Mouse (Mus musculus) neural tube, embryonic 15.5 days (tissue): ENCODE data around the gene Tnk1. TPM values are rescaled to one million over a fixed set of nuclear protein-coding genes. Genes with fewer than 3 reads are reported as not detected.

Experiments used
- ATAC-seq: fragments of 200-750 bp; cut with Nextera tagmentation; 2 replicates; pipeline ENCODE4 v1.8.0; 2017; ENCODE audit warnings: mild to moderate bottlenecking, moderate TSS enrichment, moderate library complexity; ENCODE audit not compliant: low FRiP score
- H3K27ac ChIP-seq: fragments of 300-500 bp; sonication (generic); replicated peaks from 2 replicates; pipeline ENCODE4 v1.5.1; 2015; ENCODE audit warnings: mild to moderate bottlenecking, inconsistent platforms
- H3K27me3 ChIP-seq: fragments of 300-500 bp; sonication (generic); replicated peaks from 2 replicates; pipeline ENCODE4 v1.6.1; 2015; ENCODE audit warnings: inconsistent platforms
- H3K36me3 ChIP-seq: fragments of 300-500 bp; sonication (generic); 2 replicates; pipeline ENCODE4 v1.6.1; 2015; ENCODE audit warnings: inconsistent platforms
- H3K4me1 ChIP-seq: fragments of 300-500 bp; sonication (generic); 2 replicates; pipeline ENCODE4 v1.6.1; 2015; ENCODE audit warnings: inconsistent platforms
- H3K4me2 ChIP-seq: fragments of 300-500 bp; sonication (generic); 2 replicates; pipeline ENCODE4 v1.6.1; 2015; ENCODE audit warnings: inconsistent platforms, mild to moderate bottlenecking, moderate library complexity
- H3K4me3 ChIP-seq: fragments of 300-500 bp; sonication (generic); replicated peaks from 2 replicates; pipeline ENCODE4 v1.5.1; 2015; ENCODE audit warnings: mild to moderate bottlenecking, inconsistent platforms
- H3K9ac ChIP-seq: fragments of 300-500 bp; sonication (generic); replicated peaks from 2 replicates; pipeline ENCODE4 v1.6.1; 2015; ENCODE audit warnings: mild to moderate bottlenecking, inconsistent platforms
- H3K9me3 ChIP-seq: fragments of 300-500 bp; sonication (generic); replicated peaks from 2 replicates; pipeline ENCODE4 v1.6.1; 2016; ENCODE audit warnings: inconsistent platforms
- WGBS: fragments of 180-500 bp; shearing (Covaris S2); methylation state at CpG from one replicate; pipeline ENCODE4 v1.1.7; 2015; ENCODE audit warnings: mixed read lengths; 5-methylcytosine and 5-hydroxymethylcytosine counted together
- polyA plus RNA-seq: library from polyadenylated mRNA; unstranded; fragments of >200 nt; fragmentation: Nextera tagmentation; extraction: Ambion mirVana; gene quantifications from 2 replicates; pipeline ENCODE4 v1.2.1, GENCODE M21; 2015

Tnk1 gene
- polyA plus RNA-seq, 1 experiment from 2014 or later: 0.19 TPM

GRCm38 (mm10) chr11:69854680-69855079 is 3.9 kb downstream of the Tnk1 start:
- no peak overlapping the region for H3K27ac ChIP-seq
- WGBS: 92% methylated on average over 10 of the region's 10 CpGs
- H3K4me3 ChIP-seq: no peak overlapping the region
- no peak overlapping the region for H3K4me2 ChIP-seq
- no peaks in the 10 kb centered on the region for H3K9me3 ChIP-seq
- ATAC-seq: no peak
- H3K4me1 ChIP-seq: peaks cover 10% of the 10 kb centered on the region
- no peak overlapping the region for H3K9ac ChIP-seq
- H3K36me3 ChIP-seq: peaks cover 24% of the 10 kb centered on the region
- peaks cover 20% of the 10 kb centered on the region for H3K27me3 ChIP-seq

GRCm38 (mm10) chr11:69853994-69854393 is 4.5 kb downstream of the Tnk1 start:
- H3K4me3 ChIP-seq: no peak overlapping the region
- H3K36me3 ChIP-seq: peaks cover 31% of the 10 kb centered on the region
- 74% methylated on average over 7 of the region's 7 CpGs for WGBS
- H3K4me2 ChIP-seq: no peak overlapping the region
- no peak for ATAC-seq
- peaks cover 16% of the 10 kb centered on the region for H3K27me3 ChIP-seq
- H3K9me3 ChIP-seq: no peaks in the 10 kb centered on the region
- H3K4me1 ChIP-seq: peaks cover 10% of the 10 kb centered on the region
- H3K27ac ChIP-seq: no peak overlapping the region
- no peak overlapping the region for H3K9ac ChIP-seq

- Histone ChIP-seq H3K27ac (no peak overlapping the region), H3K4me3 (no peak overlapping the region), H3K9me3 (no peaks in the 10 kb centered on the region), H3K4me2 (no peak overlapping the region), H3K9ac (no peak overlapping the region), H3K4me1 (peaks cover 31% of the 10 kb centered on the region), H3K27me3 (no peaks in the 10 kb centered on the region), H3K36me3 (peaks cover 40% of the 10 kb centered on the region)
- no peak for ATAC-seq
- 73% methylated on average over 8 of the region's 8 CpGs for WGBS
Observed at GRCm38 (mm10) chr11:69850754-69851153, 7.8 kb downstream of the Tnk1 start.

GRCm38 (mm10) chr11:69849884-69850283 is 8.6 kb downstream of the Tnk1 start:
- no peaks in the 10 kb centered on the region for H3K27me3 ChIP-seq
- H3K9me3 ChIP-seq: no peaks in the 10 kb centered on the region
- no peak overlapping the region for H3K4me2 ChIP-seq
- H3K36me3 ChIP-seq: peaks cover 40% of the 10 kb centered on the region
- H3K4me1 ChIP-seq: peaks cover 33% of the 10 kb centered on the region
- H3K27ac ChIP-seq: no peak overlapping the region
- no peak overlapping the region for H3K9ac ChIP-seq
- no peak overlapping the region for H3K4me3 ChIP-seq
- WGBS: 92% methylated on average over 15 of the region's 15 CpGs
- ATAC-seq: no peak

GRCm38 (mm10) chr11:69849128-69849527 is 9.4 kb downstream of the Tnk1 start:
- Histone ChIP-seq H3K4me2 (no peak overlapping the region), H3K27ac (no peak overlapping the region), H3K36me3 (peaks cover 40% of the 10 kb centered on the region), H3K9ac (no peak overlapping the region), H3K9me3 (no peaks in the 10 kb centered on the region), H3K4me1 (peaks cover 33% of the 10 kb centered on the region), H3K4me3 (no peak overlapping the region), H3K27me3 (no peaks in the 10 kb centered on the region)
- ATAC-seq: no peak
- WGBS: 90% methylated on average over 9 of the region's 9 CpGs

GRCm38 (mm10) chr11:69848021-69848420 is 10.5 kb downstream of the Tnk1 start:
- Histone ChIP-seq H3K4me3 (peak overlapping the region; percentile 66), H3K36me3 (peaks cover 40% of the 10 kb centered on the region), H3K27me3 (no peaks in the 10 kb centered on the region), H3K9ac (peak overlapping the region; percentile 81; the same call in 1 of the 2 replicates), H3K27ac (no peak overlapping the region), H3K9me3 (no peaks in the 10 kb centered on the region), H3K4me2 (peak overlapping the region; percentile 85), H3K4me1 (peaks cover 33% of the 10 kb centered on the region)
- no peak for ATAC-seq
- 95% methylated on average over 6 of the region's 6 CpGs for WGBS

- Histone ChIP-seq H3K27me3 (no peaks in the 10 kb centered on the region), H3K4me1 (peaks cover 33% of the 10 kb centered on the region), H3K36me3 (peaks cover 38% of the 10 kb centered on the region), H3K9ac (peak overlapping the region; percentile 81), H3K4me3 (peak overlapping the region; percentile 66), H3K27ac (peak overlapping the region; percentile 93), H3K4me2 (peak overlapping the region; percentile 85), H3K9me3 (no peaks in the 10 kb centered on the region)
- ATAC-seq: peak; percentile 45
- 11% methylated on average over 34 of the region's 37 CpGs for WGBS
Observed at GRCm38 (mm10) chr11:69846738-69847688, 11.5 kb downstream of the Tnk1 start.

- WGBS: 0% methylated on average over 36 of the region's 38 CpGs
- Histone ChIP-seq H3K36me3 (peaks cover 32% of the 10 kb centered on the region), H3K9ac (peak within 1 kb of the TSS; percentile 81), H3K4me3 (peak within 1 kb of the TSS; percentile 66), H3K4me2 (peak within 1 kb of the TSS; percentile 85), H3K9me3 (no peaks in the 10 kb centered on the region), H3K27me3 (no peaks in the 10 kb centered on the region), H3K4me1 (peaks cover 33% of the 10 kb centered on the region), H3K27ac (peak within 1 kb of the TSS; percentile 93)
- peak; percentile 95 for ATAC-seq
Observed at GRCm38 (mm10) chr11:69846198-69846680, 12.3 kb downstream of the Tnk1 start, which contains the start of gene Plscr3. Gene Plscr3, plus strand, starts transcription at chr11:69846376.

- Histone ChIP-seq H3K27me3 (no peaks in the 10 kb centered on the region), H3K27ac (peak overlapping the region; percentile 89), H3K4me2 (peak overlapping the region; percentile 94), H3K9me3 (no peaks in the 10 kb centered on the region), H3K4me1 (peaks cover 35% of the 10 kb centered on the region), H3K4me3 (peak overlapping the region; percentile 89), H3K36me3 (peaks cover 1% of the 10 kb centered on the region; the same call in 1 of the 2 replicates), H3K9ac (peak overlapping the region; percentile 56)
- 2% methylated on average over 7 of the region's 7 CpGs for WGBS
- ATAC-seq: no peak
Observed at GRCm38 (mm10) chr11:69838714-69839104, 19.8 kb downstream of the Tnk1 start.

- peak; percentile 89 for ATAC-seq
- WGBS: under 1% methylated on average over 34 of the region's 34 CpGs
- Histone ChIP-seq H3K4me2 (peak within 1 kb of the TSS; percentile 94), H3K4me1 (peaks cover 41% of the 10 kb centered on the region), H3K9ac (peak within 1 kb of the TSS; percentile 98), H3K9me3 (no peaks in the 10 kb centered on the region), H3K36me3 (peaks cover 7% of the 10 kb centered on the region), H3K27me3 (no peaks in the 10 kb centered on the region), H3K4me3 (peak within 1 kb of the TSS; percentile 89), H3K27ac (peak within 1 kb of the TSS; percentile 98)
Observed at GRCm38 (mm10) chr11:69837952-69838713, 20.4 kb downstream of the Tnk1 start, which contains the start of gene Tmem256. Gene Tmem256, plus strand, starts transcription at chr11:69838514.

GRCm38 (mm10) chr11:69837604-69837951 is 21.0 kb downstream of the Tnk1 start, which contains the start of gene Nlgn2:
Gene Nlgn2, minus strand, starts transcription at chr11:69837784.
- Histone ChIP-seq H3K9me3 (no peaks in the 10 kb centered on the region), H3K27ac (peak within 1 kb of the TSS; percentile 98), H3K4me3 (peak within 1 kb of the TSS; percentile 89), H3K9ac (peak within 1 kb of the TSS; percentile 98), H3K36me3 (peaks cover 13% of the 10 kb centered on the region), H3K4me1 (peaks cover 44% of the 10 kb centered on the region), H3K4me2 (peak within 1 kb of the TSS; percentile 94), H3K27me3 (no peaks in the 10 kb centered on the region)
- ATAC-seq: peak; percentile 79
- 0% methylated on average over 32 of the region's 32 CpGs for WGBS
